ENCODE assay signal across 17 mouse cellular contexts in genomic region chr13:46414050-46414449, GRCm38 (mm10). TPM values are rescaled to one million over a fixed set of nuclear protein-coding genes. Genes with fewer than 3 reads are reported as not detected.
DNase-seq lines count a peak whose midpoint lies in the region; ATAC-seq and TF ChIP-seq lines count a peak whose summit lies in the region.
"Had no signal": no experiment of that assay in that cellular context is flagged by ENCODE, and none has a peak within 500 bp of the region (broad histone marks: within the 10 kb centered on the region; RNA-seq: fewer than 3 reads in every experiment).

No protein-coding gene starts in this region.

- peak overlapping the region; percentile 46 for H3K9ac ChIP-seq in heart, embryonic 15.5 days
- H3K9ac ChIP-seq in heart, postnatal 0 days (replicated peaks; ENCODE audit: low read depth, low read length): peak overlapping the region; percentile 51
- H3K9ac ChIP-seq: limb, embryonic 12.5 days; liver, embryonic 15.5 days had no signal

- TF ChIP-seq CTCF in gastrocnemius, adult 2 months (IDR thresholded peaks at IDR 0.05): no peak
- TF ChIP-seq CTCF in heart, postnatal 0 days (IDR thresholded peaks at IDR 0.05; ENCODE audit: low read depth): no peak

- no peak for ATAC-seq in heart, embryonic 15.5 days (replicated peaks; ENCODE audit: insufficient number of reproducible peaks, insufficient read depth, low FRiP score, low read depth)
- no peak for ATAC-seq in heart, postnatal 0 days (ENCODE audit: insufficient read depth, low read depth)
- ATAC-seq: forebrain, embryonic 16.5 days; lung, postnatal 0 days had no signal

- no peaks in the 10 kb centered on the region for H3K36me3 ChIP-seq in heart, embryonic 15.5 days
- H3K36me3 ChIP-seq in heart, postnatal 0 days (replicated peaks; ENCODE audit: control insufficient read depth, insufficient read depth, low read length): no peaks in the 10 kb centered on the region
- H3K36me3 ChIP-seq: limb, embryonic 12.5 days; liver, embryonic 15.5 days had no signal

- TF ChIP-seq EP300 in heart, postnatal 0 days (IDR thresholded peaks at IDR 0.05; ENCODE audit: low read depth): no peak

- H3K4me2 ChIP-seq in heart, embryonic 15.5 days: peak overlapping the region; percentile 56
- peak overlapping the region; percentile 59 for H3K4me2 ChIP-seq in heart, postnatal 0 days (ENCODE audit: low read depth, low read length)
- H3K4me2 ChIP-seq: limb, embryonic 12.5 days; liver, embryonic 15.5 days had no signal

- peaks cover 14% of the 10 kb centered on the region; the same call in 1 of the 2 replicates for H3K4me1 ChIP-seq in heart, embryonic 15.5 days (replicated peaks)
- H3K4me1 ChIP-seq in heart, postnatal 0 days (ENCODE audit: control insufficient read depth, insufficient read depth): peaks cover 11% of the 10 kb centered on the region
- H3K4me1 ChIP-seq: liver, embryonic 15.5 days had no signal

- WGBS in heart, embryonic 15.5 days: 52% methylated on average over 8 of the region's 8 CpGs
- WGBS in heart, postnatal 0 days: 37% methylated on average over 8 of the region's 8 CpGs

- H3K4me3 ChIP-seq in gastrocnemius, adult 2 months: peak overlapping the region; percentile 52
- peak overlapping the region; percentile 34 for H3K4me3 ChIP-seq in heart, embryonic 15.5 days
- peak overlapping the region; percentile 33 for H3K4me3 ChIP-seq in heart, postnatal 0 days (ENCODE audit: low read depth, low read length)
- H3K4me3 ChIP-seq: limb, embryonic 12.5 days; liver, embryonic 15.5 days; megakaryocyte, embryonic 14.5 days had no signal

- H3K9me3 ChIP-seq in heart, embryonic 15.5 days (replicated peaks): no peaks in the 10 kb centered on the region
- no peaks in the 10 kb centered on the region for H3K9me3 ChIP-seq in heart, postnatal 0 days (replicated peaks; ENCODE audit: control insufficient read depth, low read length)
- H3K9me3 ChIP-seq: limb, embryonic 12.5 days; liver, embryonic 15.5 days had no signal

- DNase-seq in gastrocnemius, adult 2 months: peak; percentile 59
- no peak for DNase-seq in gastrocnemius, postnatal 10 days
- DNase-seq in heart, adult 8-10 months (ENCODE audit: low spot score): no peak
- peak; percentile 35 for DNase-seq in heart, postnatal 0 days (ENCODE audit: low spot score)
- peak; percentile 52 for DNase-seq in thymus, postnatal 14 days
- DNase-seq in ovary, postnatal 14 days (ENCODE audit: low spot score): no peak
- DNase-seq: kidney, adult 2 months; kidney, postnatal 14 days; layer of hippocampus, adult 9-11 months; right cerebral cortex, postnatal 25 days had no signal

- intact Hi-C loops in gastrocnemius, adult 2 months (cut with DNase I): loop anchor here (5.0 kb wide), 1 partner anchor 67 kb away; no protein-coding TSS in a partner anchor

- peak overlapping the region; percentile 98 for H3K27ac ChIP-seq in gastrocnemius, adult 2 months
- peak overlapping the region; percentile 97 for H3K27ac ChIP-seq in heart, embryonic 15.5 days
- peak overlapping the region; percentile 97 for H3K27ac ChIP-seq in heart, postnatal 0 days (ENCODE audit: low read depth)
- H3K27ac ChIP-seq: limb, embryonic 12.5 days; liver, embryonic 15.5 days; stomach, postnatal 0 days had no signal

- no peaks in the 10 kb centered on the region for H3K27me3 ChIP-seq in heart, embryonic 15.5 days
- no peaks in the 10 kb centered on the region for H3K27me3 ChIP-seq in heart, postnatal 0 days (ENCODE audit: control insufficient read depth, insufficient read depth, low read length)

RNA-seq across cellular contexts. Expression of gene Rbm24, which starts 4.2 kb away (rescaled TPM):
- 100 to 1,000 TPM; 163 to 196 TPM for total RNA-seq in gastrocnemius, adult 2 months (2021)
- 100 to 1,000 TPM; 170 to 193 TPM for total RNA-seq in gastrocnemius, postnatal 10 days (2021)
- 80.7 and 87.1 TPM in 2 replicates for polyA plus RNA-seq in heart, embryonic 15.5 days (2015; fragmentation: Nextera tagmentation; extraction: Ambion mirVana)
- 100 to 1,000 TPM; 174 to 207 (median 195) TPM for total RNA-seq in heart, adult 8-10 months (2022)
- total RNA-seq in heart, postnatal 0 days (2014; rRNA removed; ENCODE audit: low replicate concordance): 506 and 538 TPM in 2 replicates
- 60.0 and 69.7 TPM in 2 replicates for polyA plus RNA-seq in heart, postnatal 0 days (2015; fragmentation: Nextera tagmentation; extraction: Ambion mirVana)

Comparison
In these comparisons a context has a peak if more than half of its experiments do, and no peak if none do; other contexts are left out.
1. DNase-seq: peak in gastrocnemius, adult 2 months (single experiment), heart, postnatal 0 days (single experiment) and thymus, postnatal 14 days (single experiment); none in gastrocnemius, postnatal 10 days (single experiment), heart, adult 8-10 months (single experiment) and ovary, postnatal 14 days (single experiment).
2. Peak in every context shown above with its lines, with median percentiles within 50 percentile points of each other: H3K27ac ChIP-seq and H3K4me3 ChIP-seq.